ENCODE assay signal across 7 mouse cellular contexts in the genomic region with DNA sequence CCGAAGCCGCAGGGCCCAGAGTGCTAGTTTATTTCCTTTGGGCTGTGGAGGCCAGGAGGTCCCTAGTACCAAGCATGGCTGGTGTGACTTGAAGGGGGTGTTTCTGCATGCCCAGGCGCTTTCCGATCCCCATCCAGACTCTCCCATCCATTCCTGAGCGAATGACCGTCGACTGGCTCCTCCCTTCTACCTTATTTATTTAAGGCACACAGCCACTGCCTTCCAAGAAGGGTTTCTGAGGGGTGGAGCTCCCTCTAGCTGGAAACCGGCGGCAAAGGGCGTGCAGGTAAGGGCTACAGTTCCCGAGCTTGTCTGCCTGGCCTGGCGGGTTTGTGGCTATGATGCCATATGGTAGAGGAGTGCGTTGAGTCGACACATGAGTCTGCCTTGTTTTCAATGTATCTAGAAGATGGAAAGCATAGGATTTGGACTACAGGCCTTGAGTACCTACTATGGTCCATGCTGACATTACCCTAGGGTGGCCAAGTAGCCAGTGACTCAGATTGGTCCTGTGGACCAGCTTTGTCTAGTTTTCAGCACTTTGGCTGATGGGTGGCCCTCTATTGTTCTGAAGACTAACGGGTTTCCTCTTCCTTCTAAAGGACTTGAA. TPM values are rescaled to one million over a fixed set of nuclear protein-coding genes. Genes with fewer than 3 reads are reported as not detected.
DNase-seq lines count a peak whose midpoint lies in the region; ATAC-seq lines count a peak whose summit lies in the region.

No protein-coding gene starts in this region.

- intact Hi-C loops in heart, postnatal 14 days (cut with DNase I) = loop anchor here (5.0 kb wide), 1 partner anchor 56 kb away; no protein-coding TSS in a partner anchor

- peaks cover 34% of the 10 kb centered on the region for H3K4me1 ChIP-seq in embryonic facial prominence, embryonic 12.5 days

- peak overlapping the region; percentile 97 for H3K27ac ChIP-seq in embryonic facial prominence, embryonic 12.5 days

- under 1% methylated on average over 15 of the region's 15 CpGs for WGBS in embryonic facial prominence, embryonic 12.5 days

- peak overlapping the region; percentile 97 for H3K4me2 ChIP-seq in embryonic facial prominence, embryonic 12.5 days (replicated peaks)

- H3K27me3 ChIP-seq in embryonic facial prominence, embryonic 12.5 days = no peaks in the 10 kb centered on the region

- no peak for ATAC-seq in embryonic facial prominence, embryonic 12.5 days (ENCODE audit: insufficient number of reproducible peaks, insufficient read depth, low FRiP score, low TSS enrichment)

- H3K4me3 ChIP-seq in embryonic facial prominence, embryonic 12.5 days = peak overlapping the region; percentile 100

- no peaks in the 10 kb centered on the region for H3K9me3 ChIP-seq in embryonic facial prominence, embryonic 12.5 days

- DNase-seq in ES-CJ7 (ENCODE audit: low read depth, low spot score) = peak; percentile 83
- DNase-seq in adrenal gland, adult 2 months = peak; percentile 68
- peak; percentile 36 to 47 for DNase-seq in heart, postnatal 14 days
- peak; percentile 62 for DNase-seq in layer of hippocampus, adult 9-11 months
- peak; percentile 57 for DNase-seq in mesoderm, embryonic 11.5 days (ENCODE audit: low read depth, low spot score)
- DNase-seq in thymus, adult 18-20 months = peak; percentile 55 to 68

- peaks cover 21% of the 10 kb centered on the region for H3K36me3 ChIP-seq in embryonic facial prominence, embryonic 12.5 days

- peak overlapping the region; percentile 100 for H3K9ac ChIP-seq in embryonic facial prominence, embryonic 12.5 days

RNA-seq across cellular contexts. Expression of a gene that starts 2.1 kb away (rescaled TPM):
- total RNA-seq in adrenal gland, adult 2 months (2021) = 100 to 1,000 TPM; 538 to 582 TPM
- 728 and 947 TPM in 2 replicates for polyA plus RNA-seq in adrenal gland, adult 2 months (2012; rRNA removed)
- 3,116 and 3,315 TPM in 2 replicates for polyA plus RNA-seq in embryonic facial prominence, embryonic 12.5 days (2016; fragmentation: Nextera tagmentation; extraction: Ambion mirVana)
- 100 to 1,000 TPM; 290 to 401 TPM for total RNA-seq in heart, postnatal 14 days (2021)

RNA-seq across cellular contexts. Expression of a gene that starts 53.8 kb away (rescaled TPM):
- total RNA-seq in adrenal gland, adult 2 months (2021) = 10 to 100 TPM; 29.3 to 39.5 TPM
- polyA plus RNA-seq in adrenal gland, adult 2 months (2012; rRNA removed) = 10.2 and 12.8 TPM in 2 replicates
- 90.5 and 92.4 TPM in 2 replicates for polyA plus RNA-seq in embryonic facial prominence, embryonic 12.5 days (2016; fragmentation: Nextera tagmentation; extraction: Ambion mirVana)
- 10 to 100 TPM; 40.3 to 44.5 TPM for total RNA-seq in heart, postnatal 14 days (2021)

RNA-seq across cellular contexts. Expression of a gene that starts 54.0 kb away (rescaled TPM):
- total RNA-seq in adrenal gland, adult 2 months (2021) = 10 to 100 TPM in 1 of 2 experiments, 1 to 10 TPM in 1; 9.8 to 10.2 TPM
- polyA plus RNA-seq in adrenal gland, adult 2 months (2012; rRNA removed) = 15.8 and 18.0 TPM in 2 replicates
- polyA plus RNA-seq in embryonic facial prominence, embryonic 12.5 days (2016; fragmentation: Nextera tagmentation; extraction: Ambion mirVana) = 56.1 and 57.7 TPM in 2 replicates
- 10 to 100 TPM; 10.8 to 11.5 TPM for total RNA-seq in heart, postnatal 14 days (2021)
